Mouse (Mus musculus) heart, embryonic 16.5 days (tissue): Measurements from ENCODE around the gene Ap2b1. TPM values are rescaled to one million over a fixed set of nuclear protein-coding genes. Genes with fewer than 3 reads are reported as not detected.
"Not testable (repeated sequence)": the region's sequence is repeated elsewhere in the genome, so short reads cannot be mapped to it uniquely, and the experiment has no call there.

Experiments
- ATAC-seq: fragments of 200-750 bp; cut with Nextera tagmentation; replicated peaks from 2 replicates; pipeline ENCODE4 v1.8.0; 2017; ENCODE audit warnings: moderate number of reproducible peaks; ENCODE audit not compliant: insufficient read depth, low FRiP score; ENCODE audit errors: extremely low read depth
- H3K27ac ChIP-seq: fragments of 300-500 bp; sonication (generic); 2 replicates; pipeline ENCODE4 v1.5.1; 2014; ENCODE audit warnings: mild to moderate bottlenecking, low read length, control low read depth, moderate library complexity
- H3K27me3 ChIP-seq: fragments of 300-500 bp; sonication (generic); 2 replicates; pipeline ENCODE4 v1.6.1; 2014; ENCODE audit warnings: low read length, mixed read lengths; ENCODE audit not compliant: control insufficient read depth, insufficient read depth
- H3K36me3 ChIP-seq: fragments of 300-500 bp; sonication (generic); 2 replicates; pipeline ENCODE4 v1.6.1; 2014; ENCODE audit not compliant: control insufficient read depth, insufficient read depth
- H3K4me1 ChIP-seq: fragments of 300-500 bp; sonication (generic); 2 replicates; pipeline ENCODE4 v1.6.1; 2014; ENCODE audit warnings: low read length, mixed read lengths; ENCODE audit not compliant: control insufficient read depth, insufficient read depth
- H3K4me2 ChIP-seq: fragments of 300-500 bp; sonication (generic); 2 replicates; pipeline ENCODE4 v1.6.1; 2014; ENCODE audit warnings: low read depth, mild to moderate bottlenecking, control low read depth, low read length
- H3K4me3 ChIP-seq: fragments of 300-500 bp; sonication (generic); 2 replicates; pipeline ENCODE4 v1.5.1; 2014; ENCODE audit warnings: mild to moderate bottlenecking, control low read depth, low read length
- H3K9ac ChIP-seq: fragments of 300-500 bp; sonication (generic); 2 replicates; pipeline ENCODE4 v1.6.1; 2014; ENCODE audit warnings: low read length, control low read depth
- H3K9me3 ChIP-seq: fragments of 300-500 bp; sonication (generic); replicated peaks from 2 replicates; pipeline ENCODE4 v1.6.1; 2016; ENCODE audit warnings: low read length; ENCODE audit not compliant: control insufficient read depth
- whole genome bisulfite sequencing: fragments of 180-500 bp; shearing (Covaris S2); extraction: QIAGEN DNeasy Blood & Tissue Kit; methylation state at CpG from one replicate; pipeline ENCODE4 v1.1.7; 2014; 5-methylcytosine and 5-hydroxymethylcytosine counted together
- polyA plus RNA-seq: library from polyadenylated mRNA; unstranded; fragments of >200 nt; fragmentation: Nextera tagmentation; extraction: Ambion mirVana; gene quantifications from 2 replicates; pipeline ENCODE4 v1.2.1, GENCODE M21; 2015

Ap2b1 gene
- polyA plus RNA-seq, result 36.0 and 38.3 TPM in 2 replicates

DNA sequence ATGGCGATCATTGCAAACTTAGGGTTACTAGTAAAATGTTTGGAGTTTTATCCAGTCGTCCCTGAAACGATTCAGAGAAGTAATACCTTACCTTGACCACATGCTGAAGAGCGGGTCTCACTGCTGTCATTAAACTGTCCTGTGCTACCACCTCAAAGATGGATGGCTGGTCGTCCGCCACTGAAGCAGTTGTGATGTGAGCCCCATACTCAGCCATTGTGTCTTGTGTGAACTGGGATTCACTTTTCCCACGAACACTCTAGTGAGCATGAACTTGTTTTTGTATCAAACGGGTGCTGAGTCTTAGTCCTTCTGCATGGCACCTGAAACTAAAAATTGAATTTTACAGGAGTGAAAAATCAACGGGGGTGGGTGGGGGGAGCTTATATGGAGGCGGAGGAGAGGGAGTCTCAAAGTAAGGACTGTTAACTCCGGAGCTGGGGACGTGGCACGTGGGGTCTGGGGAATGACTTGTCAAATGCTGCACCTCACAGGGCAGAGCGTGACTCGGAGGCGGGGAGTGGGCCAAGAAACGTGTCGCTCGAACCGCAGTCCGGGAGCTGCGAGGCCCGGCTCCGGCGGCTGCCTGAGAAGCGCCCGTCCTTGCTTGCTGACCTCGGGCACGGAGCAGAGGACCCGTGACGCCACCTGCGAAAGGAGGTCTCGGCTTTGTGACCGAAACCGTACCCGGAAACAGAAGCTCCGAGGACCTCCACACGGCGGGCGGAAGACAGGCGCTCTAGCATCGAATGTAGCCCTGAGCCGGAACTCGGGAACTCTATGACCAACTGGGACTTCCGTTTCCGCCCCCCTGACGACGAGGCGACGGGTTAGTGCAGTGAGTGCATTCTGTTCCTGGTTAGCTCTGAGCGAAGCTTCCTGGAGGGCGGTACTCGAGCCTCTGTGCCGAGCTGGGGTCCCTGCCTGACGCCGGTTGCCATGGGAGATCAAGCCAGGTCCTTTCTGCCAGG, at the start of gene Ap2b1:
Gene Ap2b1, plus strand, starts transcription at position 800 of the 971 bp plus-strand sequence.
- Histone ChIP-seq H3K4me3 (peak within 1 kb of the TSS; percentile 70), H3K9me3 (no peaks in the 10 kb centered on the region), H3K27ac (peak within 1 kb of the TSS; percentile 82), H3K9ac (peak within 1 kb of the TSS; percentile 82), H3K36me3 (peaks cover 17% of the 10 kb centered on the region), H3K4me1 (peaks cover 12% of the 10 kb centered on the region), H3K4me2 (peak within 1 kb of the TSS; percentile 71), H3K27me3 (no peaks in the 10 kb centered on the region)
- WGBS, result 2% methylated on average over 56 of the region's 56 CpGs
- ATAC-seq, result peak; percentile 92

- H3K27ac ChIP-seq, H3K36me3 ChIP-seq, H3K27me3 ChIP-seq, ATAC-seq, H3K9ac ChIP-seq, H3K4me1 ChIP-seq, H3K4me3 ChIP-seq, H3K4me2 ChIP-seq, H3K9me3 ChIP-seq: not testable (repeated sequence)
- 21% methylated on average over 5 of the region's 5 CpGs for WGBS
These were observed 41.6 kb upstream of the Ap2b1 start for GRCm38 (mm10) chr11:83257211-83257610.

DNA sequence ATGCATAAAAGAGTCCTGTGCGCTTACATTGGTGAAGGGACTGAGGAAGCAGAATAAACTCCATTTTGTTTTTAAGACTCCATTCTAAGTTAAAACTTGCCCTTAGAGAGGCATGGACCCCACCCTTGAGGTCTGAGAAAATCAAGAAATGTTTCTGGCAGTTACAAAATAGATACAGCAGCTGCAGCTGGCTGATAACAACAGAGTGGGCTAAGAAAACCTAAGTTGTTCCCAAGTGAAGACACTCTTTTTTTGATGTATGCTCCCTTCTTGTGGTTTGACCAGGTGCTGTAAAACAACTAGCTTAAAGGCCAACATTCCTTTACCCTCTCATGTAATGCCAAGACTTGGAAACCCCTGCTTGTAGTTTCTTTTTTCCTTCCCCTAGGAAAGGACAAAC, 36.2 kb upstream of the Ap2b1 start:
- Histone ChIP-seq H3K9ac (no peak overlapping the region), H3K36me3 (no peaks in the 10 kb centered on the region), H3K4me3 (no peak overlapping the region), H3K4me1 (no peaks in the 10 kb centered on the region), H3K4me2 (no peak overlapping the region), H3K9me3 (no peaks in the 10 kb centered on the region), H3K27ac (no peak overlapping the region; the same call in 1 of the 2 replicates), H3K27me3 (no peaks in the 10 kb centered on the region)
- ATAC-seq, result 0 out of 2 replicates have a peak, but pooled peaks have one; percentile 18
- 93% methylated on average over 1 of the region's 1 CpGs for WGBS

DNA sequence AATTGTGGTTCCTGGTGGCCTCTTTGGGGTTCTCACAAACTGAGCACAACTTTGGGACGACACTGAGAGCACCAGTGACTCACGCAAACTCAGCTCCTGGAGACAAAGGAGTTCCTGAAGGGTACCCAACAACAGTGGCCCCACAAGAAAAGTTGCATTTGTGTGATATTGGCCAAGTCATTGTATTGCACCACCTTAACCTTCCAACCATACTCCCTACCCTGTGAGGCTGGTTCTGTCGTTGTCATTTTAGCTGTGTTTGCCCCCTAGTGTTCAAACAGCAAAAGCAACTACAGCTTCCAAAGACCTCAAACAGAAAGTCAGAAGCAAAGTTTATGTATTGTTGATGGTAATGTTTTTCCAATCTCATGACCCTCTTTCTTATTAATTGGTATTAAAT, 35.7 kb upstream of the Ap2b1 start:
- Histone ChIP-seq H3K36me3 (no peaks in the 10 kb centered on the region), H3K9me3 (no peaks in the 10 kb centered on the region), H3K27ac (no peak overlapping the region; the same call in 1 of the 2 replicates), H3K27me3 (no peaks in the 10 kb centered on the region), H3K4me1 (no peaks in the 10 kb centered on the region), H3K9ac (no peak overlapping the region), H3K4me2 (no peak overlapping the region), H3K4me3 (no peak overlapping the region)
- WGBS, result 50% methylated on average over 3 of the region's 3 CpGs
- ATAC-seq, result peak; percentile 69; the same call in 1 of the 2 replicates

DNA sequence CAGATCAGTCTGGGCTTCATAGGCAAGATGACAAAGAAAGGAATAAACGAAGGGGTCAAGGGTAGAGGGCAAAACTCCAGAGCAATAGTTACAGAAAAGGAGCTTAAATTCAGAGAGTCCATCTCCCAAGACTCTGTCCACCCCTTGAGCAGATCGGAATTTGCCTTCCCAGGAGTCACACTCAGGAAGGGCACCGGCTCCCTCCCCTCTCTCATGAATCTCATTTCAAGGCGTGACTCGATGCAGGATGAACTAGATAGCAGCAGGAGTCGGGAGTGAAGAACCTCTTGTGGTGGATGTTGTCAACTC, 28.0 kb upstream of the Ap2b1 start:
- 1% methylated on average over 6 of the region's 6 CpGs for WGBS
- no peaks in the 10 kb centered on the region for H3K36me3 ChIP-seq
- peak overlapping the region; percentile 73 for H3K4me2 ChIP-seq
- H3K27me3 ChIP-seq, result no peaks in the 10 kb centered on the region
- H3K4me3 ChIP-seq, result peak overlapping the region; percentile 61
- H3K27ac ChIP-seq, result peak overlapping the region; percentile 85
- peak overlapping the region; percentile 75 for H3K9ac ChIP-seq
- no peaks in the 10 kb centered on the region for H3K4me1 ChIP-seq
- no peaks in the 10 kb centered on the region for H3K9me3 ChIP-seq
- ATAC-seq, result peak; percentile 34

DNA sequence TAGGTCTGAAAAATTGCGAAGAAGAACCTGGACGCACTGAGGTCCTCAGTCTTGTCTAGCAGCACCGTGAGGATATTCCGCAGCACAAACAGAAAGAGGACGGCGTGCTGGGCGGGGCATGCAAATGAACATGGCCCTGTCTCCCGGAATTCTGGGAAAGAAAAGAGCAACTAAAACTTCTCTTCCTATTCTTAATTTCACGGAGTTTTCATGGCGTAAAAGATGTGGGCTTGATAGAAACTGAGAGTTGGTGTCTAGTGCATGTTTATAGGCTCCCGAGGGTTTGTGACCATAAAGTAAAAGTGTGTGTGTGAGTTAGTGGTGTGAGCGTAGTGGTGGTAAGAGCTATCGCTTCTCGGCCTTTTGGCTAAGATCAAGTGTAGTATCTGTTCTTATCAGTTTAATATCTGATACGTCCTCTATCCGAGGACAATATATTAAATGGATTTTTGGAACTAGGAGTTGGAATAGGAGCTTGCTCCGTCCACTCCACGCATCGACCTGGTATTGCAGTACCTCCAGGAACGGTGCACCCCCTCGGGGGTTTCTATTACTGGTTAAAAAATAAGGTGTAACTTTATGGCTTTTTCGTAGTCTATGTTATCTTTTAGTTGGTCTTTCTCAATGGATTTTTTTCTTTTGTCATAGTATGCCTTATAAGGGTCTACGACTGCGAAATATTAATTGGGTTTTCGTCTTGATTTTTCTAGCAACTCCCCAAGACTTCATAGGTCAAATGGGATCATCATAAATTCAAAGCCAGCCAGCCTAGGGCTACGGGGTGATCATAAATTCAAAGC, 27.5 kb upstream of the Ap2b1 start:
- WGBS, result under 1% methylated on average over 26 of the region's 26 CpGs
- Histone ChIP-seq H3K4me2 (peak overlapping the region; percentile 73), H3K4me1 (no peaks in the 10 kb centered on the region), H3K36me3 (no peaks in the 10 kb centered on the region), H3K27ac (peak overlapping the region; percentile 85), H3K4me3 (peak overlapping the region; percentile 61), H3K9me3 (no peaks in the 10 kb centered on the region), H3K27me3 (no peaks in the 10 kb centered on the region), H3K9ac (peak overlapping the region; percentile 75)
- ATAC-seq, result peak; percentile 84

- WGBS, result 17% methylated on average over 2 of the region's 2 CpGs
- H3K36me3 ChIP-seq, result no peaks in the 10 kb centered on the region
- peak overlapping the region; percentile 85 for H3K27ac ChIP-seq
- H3K4me1 ChIP-seq, result no peaks in the 10 kb centered on the region
- H3K4me2 ChIP-seq, result peak overlapping the region; percentile 73
- peak; percentile 54; the same call in 1 of the 2 replicates for ATAC-seq
- H3K27me3 ChIP-seq, result no peaks in the 10 kb centered on the region
- H3K9me3 ChIP-seq, result no peaks in the 10 kb centered on the region
- H3K4me3 ChIP-seq, result no peak overlapping the region
- no peak overlapping the region for H3K9ac ChIP-seq
These were observed 26.6 kb upstream of the Ap2b1 start for GRCm38 (mm10) chr11:83271951-83272843.

GRCm38 (mm10) chr11:83276251-83276650, 22.6 kb upstream of the Ap2b1 start:
- ATAC-seq, result no peak
- H3K27me3 ChIP-seq, result no peaks in the 10 kb centered on the region
- H3K9me3 ChIP-seq, result no peaks in the 10 kb centered on the region
- no peak overlapping the region for H3K4me2 ChIP-seq
- no peak overlapping the region for H3K9ac ChIP-seq
- no peak overlapping the region for H3K4me3 ChIP-seq
- no peaks in the 10 kb centered on the region for H3K4me1 ChIP-seq
- no peak overlapping the region for H3K27ac ChIP-seq
- WGBS, result 48% methylated on average over 7 of the region's 7 CpGs
- no peaks in the 10 kb centered on the region for H3K36me3 ChIP-seq
